Mouse (Mus musculus): ENCODE measurements at regions not wholly inside any gene's neighbourhood (a gene's known extent, or its start where the extent isn't known, plus 50 kb on each side); places are given as distances from the start of the nearest gene placed in this dataset.

DNA sequence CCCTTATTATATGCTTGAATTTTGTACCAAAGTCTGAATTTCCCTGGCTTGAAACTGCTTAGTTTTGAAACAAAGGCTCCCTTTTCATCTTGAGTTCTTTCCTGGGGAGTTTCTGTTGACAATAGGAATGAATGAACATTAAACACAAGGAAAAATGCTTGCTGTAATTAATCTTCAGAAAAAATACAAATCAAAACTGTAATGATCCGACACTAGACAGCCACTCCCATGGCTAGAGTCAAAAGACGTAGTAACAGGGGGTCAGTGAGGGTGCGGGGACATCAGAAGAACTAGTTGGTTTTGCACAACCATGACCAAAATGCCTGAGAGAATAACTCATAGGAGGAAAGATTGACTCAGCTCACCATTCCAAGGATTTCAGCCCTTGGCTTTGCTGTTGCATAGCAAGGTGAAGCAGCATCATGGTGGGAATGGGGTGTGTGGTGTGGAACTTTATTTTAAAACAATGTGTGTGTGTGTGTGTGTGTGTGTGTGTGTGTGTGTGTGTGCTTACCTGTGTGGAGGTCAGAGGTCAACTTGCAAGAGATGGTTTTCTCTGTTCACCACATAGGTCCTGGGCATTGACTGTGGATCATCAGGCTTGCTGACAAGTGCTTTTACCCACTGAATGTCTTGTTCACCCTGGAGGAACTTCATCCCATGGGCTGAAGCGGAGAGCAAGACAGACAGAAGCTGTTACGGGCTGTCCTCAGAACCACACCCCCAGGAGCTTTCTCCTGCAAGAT is 63.2 kb upstream of the Agps start:
- TF ChIP-seq CTCF (IDR thresholded peaks at IDR 0.05; ENCODE audit: low read depth, low read length): no peak
- TF ChIP-seq POLR2A (IDR thresholded peaks at IDR 0.05; ENCODE audit: extremely low read depth, insufficient read depth, low read length): no peak

All from liver, adult 2 months (tissue).